Mouse (Mus musculus): ENCODE data around the gene Hs3st4.

Hs3st4 gene

DNA sequence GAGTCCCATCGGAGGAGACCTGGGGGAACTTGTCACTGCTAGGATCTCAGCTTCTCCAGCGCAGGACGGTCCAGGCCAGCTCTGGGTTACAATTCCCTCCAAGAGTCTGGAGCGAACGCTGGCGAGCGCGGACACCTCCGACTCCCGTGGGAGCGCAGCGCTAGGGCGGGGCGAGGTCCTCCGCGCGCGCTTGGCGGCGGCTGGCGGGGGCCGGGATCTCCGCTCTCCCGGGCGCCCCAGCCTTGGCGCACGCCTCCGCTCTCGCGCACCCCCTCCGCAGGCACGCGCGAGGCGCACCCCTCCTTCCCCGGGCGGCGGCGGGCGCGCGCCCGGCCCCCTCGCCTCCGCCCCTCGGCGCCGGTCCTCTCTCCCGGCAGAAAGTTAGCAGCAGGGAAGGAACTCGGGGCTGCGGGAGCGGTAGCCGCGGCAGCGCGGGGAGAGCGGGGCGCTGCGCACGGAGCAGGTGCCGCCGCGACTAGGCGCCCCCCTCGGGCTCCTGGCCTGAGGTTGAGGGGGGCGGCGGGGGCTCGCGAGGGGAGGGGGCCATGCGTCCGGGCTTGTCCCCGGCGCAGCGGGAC lies at the start of gene Hs3st4:
TSS of gene Hs3st4 (plus strand) at position 409 of the 578 bp plus-strand sequence.
- DNase-seq: peak; percentile 39

DNA sequence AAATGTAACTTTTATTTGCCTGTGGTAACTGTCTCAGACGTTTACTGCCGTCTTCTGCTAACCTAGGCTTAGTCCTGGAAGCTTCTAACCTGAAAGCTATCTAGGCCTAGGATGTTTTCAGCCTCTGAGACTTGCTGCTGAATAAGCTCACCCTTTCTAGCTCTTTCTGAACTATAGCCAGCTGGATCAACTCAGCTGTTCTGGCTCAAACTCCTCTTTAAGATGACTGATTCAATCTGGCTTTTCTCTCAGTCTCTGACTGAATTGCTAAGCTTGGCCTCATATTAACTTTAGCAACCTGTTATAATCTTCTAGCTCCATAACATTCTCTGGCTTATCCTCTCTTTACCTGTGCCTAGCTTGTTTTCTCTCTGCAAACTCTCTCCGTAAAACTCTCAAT lies 35.8 kb upstream of the Hs3st4 start:
- DNase-seq: no peak

DNA sequence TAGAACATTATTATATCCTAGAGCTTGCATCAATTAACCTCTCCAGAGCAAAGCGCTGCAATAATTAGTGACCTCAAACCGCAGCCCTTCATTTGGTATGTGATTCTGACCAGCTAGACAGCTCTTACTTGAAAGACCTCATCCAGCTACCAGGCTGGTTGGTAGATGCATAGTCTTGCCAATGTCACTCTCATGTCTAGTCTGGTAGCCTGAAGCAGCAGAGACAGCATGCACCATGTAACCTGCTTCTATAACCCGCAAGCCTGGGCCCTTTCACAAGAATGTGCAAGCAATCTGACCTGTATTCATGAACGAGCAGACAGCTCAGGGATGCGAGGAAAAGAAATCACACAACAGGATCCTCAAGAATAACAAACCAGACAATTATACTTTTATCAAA lies 19.6 kb upstream of the Hs3st4 start:
- no peak for DNase-seq

DNA sequence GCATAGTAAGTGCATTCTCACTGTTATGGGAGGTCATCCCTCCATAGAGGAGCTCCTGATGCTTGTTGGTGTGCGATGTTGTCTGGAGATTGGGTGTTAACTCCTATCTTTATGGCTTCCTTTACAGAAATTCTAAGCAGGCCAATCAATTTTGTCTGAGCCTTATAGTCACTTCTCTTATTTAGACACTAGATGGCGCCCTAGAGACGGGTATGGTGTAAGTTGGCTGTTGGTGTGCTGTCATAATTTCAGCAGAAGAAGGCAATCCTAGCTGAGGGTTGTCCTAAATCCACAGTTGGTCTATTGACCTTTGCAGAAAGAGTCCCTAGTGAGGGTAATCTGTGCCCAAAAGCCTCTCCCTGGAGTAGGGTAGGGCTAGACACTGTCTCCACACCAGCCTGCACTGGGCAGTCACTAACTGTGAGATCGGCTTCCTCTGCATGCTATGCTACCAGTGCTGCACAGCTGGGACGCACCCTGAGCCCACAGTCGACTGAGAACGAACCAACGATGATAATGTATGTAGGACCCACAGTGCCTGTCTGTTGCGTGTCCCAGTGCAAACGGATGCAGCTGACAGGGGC lies 18.0 kb upstream of the Hs3st4 start:
- no peak for DNase-seq

DNA sequence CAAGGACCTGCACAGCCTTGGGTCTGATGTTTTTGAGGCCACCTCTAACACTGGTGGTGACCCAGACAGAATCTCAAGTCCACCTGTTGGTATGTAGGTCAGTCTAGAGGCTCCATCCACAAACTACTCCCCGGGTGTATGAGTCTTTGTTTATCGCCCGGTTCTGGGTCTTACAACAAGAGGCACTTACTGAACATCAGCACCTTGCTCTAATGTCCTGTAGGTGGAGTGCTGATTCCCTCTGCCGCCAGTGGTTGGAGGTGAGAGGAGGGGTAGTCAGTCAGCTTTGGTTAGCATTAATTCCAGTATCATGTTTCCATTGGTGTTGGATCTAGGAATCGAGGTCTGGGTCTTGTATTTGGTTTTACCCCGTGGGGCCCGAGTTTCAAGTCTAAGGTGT lies 17.2 kb upstream of the Hs3st4 start:
- DNase-seq: no peak

DNA sequence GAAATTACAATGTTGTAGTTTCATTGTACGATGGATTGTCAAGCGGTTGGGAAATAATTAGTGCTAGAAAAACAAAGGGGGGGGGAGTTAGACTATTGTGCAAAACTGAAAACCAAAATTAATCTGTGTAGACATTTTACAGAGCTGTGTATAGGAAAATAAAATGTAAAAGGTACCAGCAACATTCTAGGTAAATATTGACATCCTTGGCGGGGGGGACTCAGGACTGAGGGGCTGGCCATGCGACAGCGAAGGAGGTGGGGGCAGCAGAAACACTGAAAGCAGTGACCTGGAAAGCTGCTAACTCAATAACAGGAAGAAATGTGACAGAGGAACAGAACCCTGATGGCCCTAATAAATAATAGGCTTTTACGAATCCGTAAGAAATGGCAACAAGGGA lies 7.2 kb upstream of the Hs3st4 start:
- no peak for DNase-seq

DNA sequence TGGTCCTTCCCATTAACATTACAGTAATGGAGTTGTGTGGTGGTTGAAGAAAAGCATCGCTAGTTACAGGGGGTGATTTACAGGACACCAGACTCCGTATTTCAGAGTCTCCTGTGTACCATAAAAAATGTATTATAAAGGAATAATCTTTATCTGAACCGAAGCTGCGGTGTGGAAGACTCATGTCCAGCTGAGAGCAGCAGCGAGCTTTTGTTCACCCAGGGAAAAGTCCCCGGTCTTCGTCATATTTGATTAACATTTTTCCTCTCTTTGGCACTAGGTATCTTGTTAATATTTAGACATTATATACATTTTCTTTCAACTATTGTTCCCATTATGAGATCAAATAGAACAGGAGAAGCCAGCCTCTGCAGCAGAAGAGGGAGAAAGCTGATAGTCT lies 1.2 kb upstream of the Hs3st4 start:
- DNase-seq: no peak

DNA sequence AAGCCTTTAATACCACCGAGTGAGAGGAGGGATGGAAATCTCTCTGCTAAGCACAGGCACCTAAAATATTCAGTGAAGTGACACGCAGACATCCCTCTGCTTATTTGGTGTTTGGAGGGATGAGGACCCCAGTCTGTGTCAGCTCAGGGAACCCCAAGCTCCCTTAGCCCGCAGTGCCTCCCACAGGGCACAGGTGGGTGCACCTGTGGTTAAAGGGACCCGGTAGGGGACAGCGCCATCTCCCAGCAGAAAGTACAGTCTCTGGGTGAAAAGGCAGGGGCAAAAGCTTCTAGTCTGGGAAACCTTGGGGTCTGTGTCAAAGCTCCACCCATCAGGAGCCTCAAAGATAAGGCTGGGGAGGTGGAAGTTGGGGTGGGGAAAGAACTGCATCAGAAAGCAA lies 659 bp upstream of the Hs3st4 start:
- peak; percentile 11 for DNase-seq

DNA sequence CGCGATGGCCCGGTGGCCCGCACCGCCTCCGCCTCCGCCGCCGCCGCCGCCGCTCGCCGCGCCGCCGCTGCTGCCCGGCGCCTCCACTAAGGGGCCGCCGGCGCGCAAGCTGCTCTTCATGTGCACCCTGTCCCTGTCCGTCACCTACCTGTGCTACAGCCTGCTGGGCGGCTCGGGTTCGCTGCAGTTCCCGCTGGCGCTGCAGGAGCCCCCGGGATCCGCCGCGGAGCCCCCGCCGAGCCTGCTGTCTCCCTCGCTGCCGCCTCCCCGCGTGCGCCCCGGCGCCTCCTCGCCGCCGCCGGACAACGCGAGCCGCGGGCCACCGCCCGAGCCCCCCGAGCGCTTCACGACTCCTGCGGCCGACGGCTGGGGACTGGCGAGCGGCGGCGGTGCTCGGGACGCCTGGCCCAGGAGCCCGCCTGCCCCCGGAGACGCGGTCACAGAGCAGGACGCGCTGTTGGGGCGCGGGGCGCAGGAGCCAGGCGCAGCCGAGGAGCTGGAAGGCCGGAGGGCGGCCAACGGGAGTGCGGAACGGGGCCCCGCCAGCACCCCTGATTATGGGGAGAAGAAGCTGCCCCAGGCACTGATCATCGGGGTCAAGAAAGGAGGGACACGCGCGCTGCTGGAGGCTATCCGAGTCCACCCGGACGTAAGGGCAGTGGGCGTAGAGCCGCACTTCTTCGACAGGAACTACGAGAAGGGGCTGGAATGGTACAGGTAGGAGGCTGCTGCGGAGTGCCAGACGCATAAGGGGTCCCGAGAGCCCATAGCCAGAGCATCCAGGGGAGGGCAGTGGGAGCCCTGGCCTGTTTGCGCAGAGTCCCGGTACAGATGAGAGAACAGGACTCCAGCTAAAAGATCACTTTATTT lies 743 bp downstream of the Hs3st4 start:
- DNase-seq: peak; percentile 22

DNA sequence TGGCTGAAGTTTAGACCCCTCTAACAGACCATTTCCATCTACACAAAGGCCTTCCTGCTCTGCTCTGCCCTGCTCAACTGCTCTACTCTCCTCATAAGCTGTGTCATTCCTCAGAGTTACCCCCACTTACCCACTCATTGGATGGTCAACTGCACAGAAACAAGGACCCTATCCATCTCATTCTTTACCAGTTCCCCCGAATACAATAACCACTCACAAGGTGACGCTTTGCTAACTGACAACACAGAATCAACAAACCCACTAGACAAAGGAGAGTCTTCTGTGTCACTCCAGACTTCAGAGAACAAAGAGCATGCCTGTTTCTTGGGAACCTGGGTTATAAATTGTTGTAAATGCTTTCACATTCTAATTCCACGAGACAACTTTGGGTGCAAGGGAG lies 9.5 kb downstream of the Hs3st4 start:
- no peak for DNase-seq

DNA sequence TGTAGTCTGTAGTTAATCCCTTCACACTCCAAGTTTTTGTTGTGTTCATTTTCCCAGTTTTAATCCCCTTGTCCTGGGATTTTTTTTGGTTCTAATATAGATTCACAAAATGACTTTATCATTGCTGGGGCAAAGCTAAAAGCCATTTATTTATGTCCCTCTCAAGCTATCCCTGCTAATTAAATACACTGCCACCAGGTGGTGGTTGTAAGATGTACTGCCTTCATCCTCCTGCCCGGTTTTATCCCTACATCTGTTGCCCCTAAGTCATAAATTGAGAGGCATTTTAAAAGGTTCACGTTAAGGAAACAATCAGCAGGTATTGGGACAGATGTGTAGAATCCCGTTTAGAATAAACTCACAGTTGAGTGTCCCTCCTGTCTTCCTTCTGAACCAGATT lies 14.6 kb downstream of the Hs3st4 start:
- DNase-seq: no peak

DNA sequence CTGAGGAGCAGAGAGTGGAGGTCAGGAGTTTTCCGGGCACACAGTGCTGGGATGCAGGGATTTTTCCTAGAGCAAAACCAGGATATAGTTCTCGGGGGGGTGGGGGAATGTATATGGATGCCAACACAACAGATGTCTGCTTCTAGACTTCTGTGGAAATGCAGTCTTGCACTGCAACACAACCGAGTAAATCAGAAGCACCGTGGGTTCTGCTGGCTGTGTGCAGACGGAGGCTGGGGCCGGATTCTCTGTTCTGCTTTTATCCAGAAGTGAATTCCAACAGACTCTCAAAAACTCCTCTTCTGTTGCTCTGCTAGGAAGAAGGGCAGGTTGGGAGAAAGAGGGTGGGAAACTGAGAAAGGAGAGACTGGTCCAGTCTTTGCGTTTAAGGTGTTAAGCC lies 15.9 kb downstream of the Hs3st4 start:
- no peak for DNase-seq

DNA sequence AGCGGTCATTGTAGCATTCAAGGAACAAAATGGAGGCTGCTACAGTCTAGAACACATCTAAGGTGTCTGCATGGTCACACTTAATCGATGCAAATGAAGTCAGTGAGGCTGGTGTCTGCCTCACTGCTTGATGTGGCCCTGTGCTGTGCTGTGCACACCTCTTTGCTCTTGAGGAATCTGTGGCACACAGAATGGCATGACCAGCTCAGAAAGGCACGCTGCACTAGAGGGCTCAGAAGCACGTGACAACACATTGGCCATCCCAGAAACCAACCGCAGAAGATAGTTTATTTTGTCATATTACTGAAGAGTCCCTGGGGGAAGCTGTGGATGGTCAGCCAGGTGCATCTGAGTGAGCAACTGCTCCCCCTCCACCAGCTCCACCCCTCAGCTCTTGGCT lies 44.2 kb downstream of the Hs3st4 start:
- no peak for DNase-seq

DNA sequence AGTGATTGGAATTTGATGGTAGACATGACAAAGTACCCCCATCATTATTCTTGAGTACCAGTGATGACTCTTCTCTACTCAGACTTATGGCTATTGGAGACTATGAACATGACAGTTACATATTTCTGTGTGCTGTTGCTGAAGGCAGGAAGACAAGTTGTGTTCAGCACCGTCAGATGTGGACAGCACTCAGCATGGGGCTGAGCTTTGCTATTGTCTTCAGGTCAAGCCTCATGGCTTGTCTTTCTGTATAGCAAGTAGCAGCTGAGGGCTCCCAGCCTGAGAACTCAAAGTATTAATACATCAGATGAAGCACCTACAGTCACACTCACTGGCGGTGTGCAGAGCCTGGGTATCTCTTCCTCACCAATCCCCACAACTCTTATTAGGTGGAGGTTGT lies 49.6 kb downstream of the Hs3st4 start:
- no peak for DNase-seq

DNA sequence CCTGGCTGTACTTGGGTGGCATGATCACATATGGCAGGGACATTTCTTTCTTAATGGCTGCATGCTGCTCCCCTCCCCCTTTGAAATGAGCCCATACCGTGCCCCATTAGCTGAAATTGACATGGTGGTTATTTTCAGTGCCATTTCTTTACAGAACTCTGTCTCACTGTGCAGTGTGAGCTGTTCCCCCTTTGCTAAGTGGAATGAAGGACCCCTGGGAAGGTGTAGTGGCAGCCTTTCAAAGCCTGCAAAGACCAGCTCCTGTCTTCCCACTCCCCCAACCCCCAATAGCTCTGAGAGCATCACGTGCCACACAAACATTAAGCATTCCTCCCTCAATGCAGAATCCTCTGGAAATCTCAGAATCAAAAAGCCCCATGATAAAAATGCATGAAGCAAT lies 50.7 kb downstream of the Hs3st4 start:
- no peak for DNase-seq

DNA sequence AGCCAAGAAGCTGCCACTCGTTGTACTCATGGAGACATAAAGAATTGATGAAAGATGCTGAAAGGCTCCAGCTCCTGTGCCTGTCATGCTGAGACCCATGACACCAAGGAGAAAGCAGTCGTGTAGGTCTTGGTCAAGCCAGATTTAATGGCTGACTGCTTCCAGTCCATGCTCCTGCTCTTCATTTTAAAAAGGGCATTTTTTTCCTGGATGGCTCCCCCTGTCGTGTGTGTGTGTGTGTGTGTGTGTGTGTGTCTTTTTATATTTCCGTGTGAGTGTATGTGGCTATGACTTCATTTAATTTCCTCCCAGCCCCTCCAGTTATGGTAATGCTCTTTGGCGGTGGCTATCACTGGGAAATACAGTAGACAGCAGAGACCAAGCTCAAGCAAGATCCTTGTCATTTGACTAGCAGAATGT lies 54.6 kb downstream of the Hs3st4 start:
- DNase-seq: no peak

DNA sequence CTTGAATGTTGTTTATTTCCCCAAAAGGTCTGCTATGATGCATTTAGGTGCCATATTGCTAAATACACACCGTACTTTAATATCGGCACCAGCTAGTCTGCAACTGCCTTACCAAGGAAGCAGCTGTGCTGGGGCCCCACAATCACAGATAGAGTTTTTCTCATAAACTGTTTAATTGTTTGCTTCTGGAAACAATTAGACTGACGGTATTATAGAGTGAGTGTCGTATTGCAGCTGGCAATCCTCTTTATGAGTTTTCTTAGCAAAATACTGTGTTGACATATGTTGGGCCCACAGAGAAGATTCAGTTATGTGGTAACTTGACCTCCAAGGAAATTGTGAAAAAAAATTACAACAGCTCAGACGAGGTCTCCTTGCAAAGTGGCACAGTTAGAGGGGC lies 56.5 kb downstream of the Hs3st4 start:
- DNase-seq: no peak

DNA sequence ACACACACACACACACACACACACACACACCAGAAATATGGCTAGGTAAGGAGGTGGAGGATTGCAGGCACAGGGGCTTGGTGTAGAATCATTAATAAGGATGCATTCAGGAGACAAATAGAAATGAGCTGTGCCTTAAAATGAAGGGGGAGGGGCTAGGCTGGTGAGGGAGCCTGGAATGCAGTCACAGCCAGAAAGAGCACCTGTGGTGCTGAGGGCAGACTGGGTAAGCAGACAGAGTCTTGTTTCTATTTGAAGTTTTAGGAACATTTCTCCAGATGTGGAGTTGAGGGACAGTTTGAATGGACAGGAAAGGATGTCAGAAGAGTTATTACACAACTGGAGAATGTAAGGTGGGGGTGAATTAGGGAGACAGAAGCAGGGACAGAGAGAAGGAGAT lies 64.7 kb downstream of the Hs3st4 start:
- DNase-seq: no peak

DNA sequence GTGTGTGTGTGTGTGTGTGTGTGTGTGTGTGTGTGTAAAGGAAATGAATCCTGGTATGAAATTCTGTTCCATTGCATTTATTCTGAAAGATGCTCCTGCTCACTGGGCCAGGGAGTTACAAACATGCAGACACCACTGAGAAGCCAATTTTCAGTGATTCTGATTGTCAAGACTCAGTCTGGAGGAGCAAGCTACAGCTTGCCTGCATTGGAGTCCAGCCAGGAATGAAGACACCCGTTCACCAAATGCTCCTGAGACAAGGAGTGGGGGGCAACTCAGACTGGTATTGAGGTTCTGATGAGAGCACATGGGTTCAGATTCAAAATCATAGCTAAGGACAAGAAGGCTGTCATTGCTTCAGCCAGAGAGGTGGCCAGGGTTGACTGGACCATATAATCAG lies 66.3 kb downstream of the Hs3st4 start:
- DNase-seq: peak; percentile 6

DNA sequence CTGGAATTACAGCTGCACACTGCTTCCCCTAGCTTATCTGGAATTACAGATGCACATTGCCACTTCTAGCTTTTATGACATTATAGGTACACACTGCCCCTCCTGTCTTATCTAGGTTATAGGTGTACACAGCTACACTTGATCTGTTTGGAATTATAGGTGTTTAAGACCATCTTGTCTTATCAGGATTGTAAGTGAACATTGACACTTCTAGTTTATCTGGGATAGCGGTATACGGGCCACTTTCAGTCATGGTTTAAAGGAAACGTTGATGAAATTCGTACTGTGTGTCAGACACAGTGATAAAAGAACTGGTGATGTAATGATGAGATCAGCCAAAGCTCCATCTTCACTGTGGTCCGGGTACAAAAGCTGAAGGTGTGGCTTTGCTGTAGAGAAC lies 67.8 kb downstream of the Hs3st4 start:
- DNase-seq: no peak

DNA sequence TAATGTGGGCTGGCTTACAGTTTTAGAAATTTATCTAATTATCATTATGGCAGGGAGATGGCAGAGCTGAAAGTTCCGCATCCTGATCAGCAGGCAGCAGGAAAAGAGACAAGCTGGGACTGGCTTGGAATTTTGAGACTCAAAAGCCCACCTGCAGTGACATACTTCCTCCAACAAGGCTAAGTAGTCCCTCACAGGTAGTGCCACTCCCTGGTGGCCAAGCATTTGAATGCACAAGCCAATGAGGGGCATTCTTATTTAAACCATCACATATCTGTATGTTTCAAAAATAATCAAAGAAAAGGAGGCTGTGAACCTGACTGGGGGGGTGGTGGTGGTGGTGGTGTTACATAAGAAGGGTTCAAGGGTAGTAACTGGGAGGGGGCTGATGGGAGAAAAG lies 101.1 kb downstream of the Hs3st4 start:
- no peak for DNase-seq

DNA sequence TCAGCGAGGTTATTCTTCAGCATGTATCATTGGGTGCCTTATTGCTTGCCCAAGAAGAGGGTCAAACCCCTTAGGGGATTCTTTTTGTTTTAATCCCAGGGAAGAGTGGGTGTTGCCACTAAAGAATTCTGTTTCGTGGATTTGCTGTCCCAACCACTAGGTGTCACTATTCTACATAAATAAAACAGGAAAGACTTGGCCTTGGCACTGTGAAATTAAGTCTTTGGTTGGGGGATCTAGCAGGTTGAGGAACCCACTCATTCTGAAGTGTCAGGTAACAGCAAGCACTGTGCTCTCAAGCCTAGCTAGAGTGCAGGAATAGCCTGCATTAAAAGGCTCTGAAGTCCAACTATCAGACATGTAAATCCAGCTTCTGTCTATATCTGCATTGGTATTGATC lies 146.3 kb downstream of the Hs3st4 start:
- no peak for DNase-seq

DNA sequence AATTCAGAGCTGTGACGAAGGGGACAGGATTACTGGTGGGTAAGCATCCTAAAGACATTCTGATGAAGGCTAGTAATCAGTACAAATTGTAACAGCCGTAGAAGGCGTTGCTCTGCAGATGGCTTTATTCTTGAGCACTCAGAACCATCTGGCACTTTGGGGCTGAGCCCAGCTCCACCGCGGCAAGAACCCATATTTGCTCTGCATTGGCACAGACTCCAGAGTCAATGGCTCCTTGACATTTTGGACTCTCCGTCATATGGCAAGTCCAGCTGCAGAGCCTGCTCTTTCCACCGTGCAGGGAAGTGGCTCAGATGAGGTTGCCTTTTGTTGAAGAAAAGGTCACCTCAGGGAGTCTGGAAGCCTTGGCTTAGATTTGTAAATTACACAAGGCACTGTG lies 148.6 kb downstream of the Hs3st4 start:
- peak; percentile 54 for DNase-seq

DNA sequence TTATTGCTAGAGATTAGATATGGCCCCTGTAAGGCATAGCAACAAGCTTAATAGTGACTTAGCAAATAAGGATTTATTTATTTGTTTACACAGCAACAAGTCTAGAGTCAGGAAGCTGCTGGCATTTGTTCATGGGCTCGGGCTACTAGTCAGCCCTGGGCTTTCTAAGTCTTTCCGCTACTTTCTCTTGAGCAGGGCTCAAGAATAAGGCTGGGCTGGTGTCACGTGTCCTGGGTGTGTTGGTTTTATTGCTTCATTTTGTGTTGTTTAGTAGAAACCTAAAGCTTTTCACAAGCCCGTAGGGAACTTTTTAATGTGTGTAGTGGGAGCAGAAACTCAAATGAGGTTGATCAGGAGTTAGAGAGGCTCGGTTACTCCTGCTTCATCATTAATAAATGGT lies 153.5 kb downstream of the Hs3st4 start:
- DNase-seq: no peak

DNA sequence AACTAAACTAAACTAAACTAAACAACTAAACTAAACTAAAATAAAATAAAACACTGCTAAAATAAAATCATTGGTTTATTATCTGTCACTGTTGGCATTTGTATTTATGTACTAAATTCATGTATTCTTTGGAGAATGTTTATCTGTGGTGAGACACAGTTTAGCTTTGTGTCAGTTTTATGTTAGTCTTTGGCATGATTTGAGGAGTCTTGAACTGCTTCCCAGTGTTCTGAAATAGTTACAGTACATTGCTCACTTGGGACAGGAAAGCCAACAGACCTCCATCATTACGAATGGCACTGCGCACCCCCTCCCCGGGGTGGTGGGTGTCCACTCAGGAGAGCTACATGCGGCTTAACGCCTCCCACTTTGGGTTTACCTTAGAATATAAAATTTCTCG lies 158.6 kb downstream of the Hs3st4 start:
- no peak for DNase-seq

Measured in right cerebral cortex, postnatal 4 days (tissue).